ENCODE assay signal across 22 mouse cellular contexts in genomic region chr2:69629914-69630313, GRCm38 (mm10). TPM values are rescaled to one million over a fixed set of nuclear protein-coding genes. Genes with fewer than 3 reads are reported as not detected.
"Had no signal": no experiment of that assay in that cellular context is flagged by ENCODE, and none has a peak within 500 bp of the region (broad histone marks: within the 10 kb centered on the region; RNA-seq: fewer than 3 reads in every experiment).

No protein-coding gene starts in this region.

- H3K9me3 ChIP-seq: limb, embryonic 12.5 days; limb, embryonic 15.5 days; stomach, embryonic 15.5 days had no signal

- H3K4me2 ChIP-seq: limb, embryonic 12.5 days; limb, embryonic 15.5 days; liver, embryonic 11.5 days; lung, embryonic 14.5 days; midbrain, embryonic 11.5 days had no signal

- H3K27me3 ChIP-seq: limb, embryonic 12.5 days; limb, embryonic 15.5 days; stomach, embryonic 15.5 days had no signal

- DNase-seq: kidney, postnatal 25 days; layer of hippocampus, postnatal 36 days; left cerebral cortex, postnatal 4 days; liver, postnatal 0 days; lung, embryonic 14.5 days; lung, postnatal 10 days; lung, postnatal 4 days; midbrain, embryonic 14.5 days; retina, postnatal 1 day; right cerebral cortex, postnatal 25 days; spleen, adult 18-20 months; thymus, postnatal 36 days had no signal

- H3K36me3 ChIP-seq: limb, embryonic 12.5 days; limb, embryonic 15.5 days; stomach, embryonic 15.5 days had no signal

- H3K27ac ChIP-seq: limb, embryonic 12.5 days; limb, embryonic 15.5 days; liver, embryonic 14.5 days had no signal

- H3K4me3 ChIP-seq: limb, embryonic 12.5 days; limb, embryonic 15.5 days; stomach, embryonic 15.5 days had no signal

- H3K4me1 ChIP-seq: limb, embryonic 12.5 days; limb, embryonic 15.5 days; stomach, embryonic 15.5 days had no signal

- H3K9ac ChIP-seq: limb, embryonic 12.5 days; limb, embryonic 15.5 days; liver, embryonic 14.5 days; liver, postnatal 0 days; lung, embryonic 14.5 days; stomach, embryonic 15.5 days had no signal

RNA-seq across cellular contexts. Expression of gene Bbs5, which starts 17.1 kb away (rescaled TPM):
- total RNA-seq: neutrophil, adult 5-6 weeks had no signal

RNA-seq across cellular contexts. Expression of gene Klhl41, which starts 40.0 kb away (rescaled TPM):
- total RNA-seq: megakaryocyte progenitor cell, adult 5-6 weeks; megakaryocyte-erythroid progenitor cell, adult 5-6 weeks; midbrain, postnatal 0 days; neutrophil, adult 5-6 weeks had no signal
- polyA plus RNA-seq: midbrain, postnatal 0 days had no signal

RNA-seq across cellular contexts. Expression of gene Lrp2, which starts 44.0 kb away (rescaled TPM):
- total RNA-seq: megakaryocyte-erythroid progenitor cell, adult 5-6 weeks; neutrophil, adult 5-6 weeks had no signal
- polyA plus RNA-seq: limb, embryonic 12.5 days; limb, embryonic 15.5 days had no signal
